Mouse (Mus musculus) embryo, embryonic 9.5 days (tissue): Measurements from ENCODE around the gene Luzp1.

ENCODE experiments used
- DNase-seq: peaks from one replicate; pipeline ENCODE4 v3.0.0-alpha.2; 2017; ENCODE audit errors: extremely low spot score

The Luzp1 gene

DNA sequence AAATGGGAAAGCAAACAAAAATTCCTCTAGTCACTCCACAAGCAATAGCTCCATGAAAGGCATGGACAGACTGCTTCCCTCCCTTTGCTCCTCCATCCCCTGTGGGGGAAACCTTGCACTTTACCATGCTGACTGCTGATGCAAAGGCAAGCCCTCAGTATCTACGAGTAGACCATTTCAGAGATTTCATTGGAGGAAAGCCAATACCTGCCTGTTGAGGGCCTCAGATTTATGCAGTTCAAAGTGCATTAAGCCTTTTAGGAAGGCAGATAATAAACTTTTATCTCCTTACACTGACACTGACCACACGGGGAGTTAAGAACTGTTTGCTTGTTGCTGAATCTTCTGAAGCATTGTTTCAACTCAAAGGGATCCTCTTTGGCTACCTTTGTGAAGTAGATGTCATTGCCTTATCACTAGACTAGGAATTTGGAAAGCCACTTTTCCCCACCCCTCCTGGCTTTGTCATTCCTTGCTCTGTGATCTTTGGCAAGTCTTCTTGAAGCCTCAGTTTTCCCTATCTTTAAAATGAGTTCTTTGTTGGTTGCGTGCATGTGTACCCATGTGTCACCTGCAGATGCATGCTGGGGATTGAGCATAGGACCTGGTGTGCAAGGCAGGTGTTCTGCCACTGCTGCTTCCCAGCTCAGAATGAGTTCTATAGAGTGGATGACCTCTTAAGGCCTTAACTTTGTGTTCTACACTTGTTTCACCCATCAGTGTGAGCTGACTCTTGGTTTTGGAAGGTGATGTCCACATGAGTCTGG, 76.9 kb downstream of the Luzp1 start:
- DNase-seq, result no peak

DNA sequence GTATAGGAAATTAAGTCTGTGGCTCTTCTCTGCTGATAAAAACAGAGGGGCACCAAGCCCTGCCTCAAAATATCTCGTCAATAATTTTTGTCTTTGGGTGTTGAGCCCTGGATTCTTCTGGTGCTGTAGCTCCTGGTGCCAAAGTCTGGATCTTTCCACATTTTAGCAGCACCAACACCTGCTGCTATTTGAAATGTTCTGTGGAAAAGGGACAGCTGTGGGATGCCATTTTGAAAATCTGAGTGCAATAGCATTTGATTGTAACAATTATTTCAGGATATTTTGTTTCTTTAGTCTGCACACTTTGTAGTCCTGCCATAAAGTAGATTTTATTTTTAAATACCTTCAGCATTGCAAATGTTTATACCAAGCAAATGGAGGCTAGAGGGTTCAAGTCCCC, 78.2 kb downstream of the Luzp1 start:
- no peak for DNase-seq

DNA sequence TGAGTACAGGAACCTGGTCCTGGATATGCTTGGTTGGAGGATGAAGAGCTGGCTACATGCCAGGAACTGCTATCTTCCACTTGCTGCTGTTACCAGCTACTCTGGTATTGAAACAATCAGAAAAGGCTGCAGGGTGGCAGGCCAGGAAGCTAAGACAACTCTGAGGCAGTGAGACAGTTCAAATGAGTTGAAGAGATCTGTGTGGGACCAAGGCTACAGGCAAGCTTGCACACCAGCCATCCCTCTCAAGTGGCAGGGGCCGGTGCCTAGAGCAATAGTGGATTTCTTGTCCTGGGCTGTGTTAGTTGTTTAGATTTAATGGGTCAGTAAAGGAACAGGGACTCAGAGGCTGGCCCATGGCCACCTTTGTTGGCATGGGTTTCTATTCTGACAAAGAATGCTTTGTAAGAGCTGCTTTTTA, 78.8 kb downstream of the Luzp1 start:
- no peak for DNase-seq

DNA sequence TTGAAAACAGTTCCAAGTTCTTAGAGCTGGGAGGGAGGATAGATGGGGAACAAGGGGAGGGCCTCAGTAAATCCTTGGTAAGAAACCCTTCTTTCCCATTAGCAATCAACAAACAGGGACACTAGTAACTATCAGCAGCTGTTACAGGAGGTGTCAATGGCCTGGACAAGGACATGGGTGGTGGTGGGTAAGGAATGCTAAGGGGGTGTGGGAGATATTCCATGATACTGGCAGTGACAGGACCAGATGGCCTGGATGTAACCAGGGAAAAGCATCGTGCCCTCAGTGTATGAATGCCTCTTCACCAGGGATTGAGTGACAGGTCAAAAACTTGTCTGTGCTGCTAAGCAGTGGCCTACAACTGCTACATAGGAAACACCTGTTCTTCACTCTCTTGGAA, 83.5 kb downstream of the Luzp1 start:
- DNase-seq, result no peak

DNA sequence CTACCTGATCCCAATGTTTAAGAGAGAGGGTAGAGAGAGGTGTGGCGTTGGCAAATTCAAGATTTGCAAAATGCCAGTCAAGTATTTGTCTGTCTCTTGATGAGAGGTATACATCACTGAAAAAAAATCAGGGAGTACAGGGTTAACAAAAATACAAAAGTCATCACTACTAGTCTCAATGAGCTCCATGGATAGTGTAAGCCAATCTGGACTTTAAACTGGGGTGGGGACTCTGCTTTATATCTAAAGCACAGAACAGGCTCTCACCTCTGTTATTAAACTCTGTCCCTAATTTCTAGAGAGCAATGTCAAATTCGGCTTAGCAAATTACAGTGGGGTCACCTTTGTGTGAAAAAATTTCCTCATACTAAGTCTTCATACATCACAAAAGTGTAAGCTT, 88.1 kb downstream of the Luzp1 start:
- DNase-seq, result no peak

DNA sequence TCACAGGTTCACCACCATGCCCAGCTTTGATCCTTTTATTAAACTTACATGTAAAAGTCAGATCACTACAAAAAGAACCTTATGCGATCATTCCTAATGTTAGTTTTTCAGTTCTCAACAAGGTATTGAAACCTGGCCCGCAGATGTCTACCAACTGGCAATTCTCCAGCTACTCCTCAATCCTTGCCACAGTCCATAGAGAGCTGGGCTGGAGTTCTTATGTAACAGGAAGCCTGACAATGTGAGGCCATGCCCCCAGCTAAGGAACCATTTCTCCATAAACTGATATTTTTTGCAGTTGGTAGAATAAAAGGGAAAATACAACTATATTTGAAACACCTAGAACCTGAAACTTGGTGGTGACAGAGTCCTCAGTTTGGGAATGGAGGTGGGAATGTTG, 90.1 kb downstream of the Luzp1 start:
- no peak for DNase-seq

DNA sequence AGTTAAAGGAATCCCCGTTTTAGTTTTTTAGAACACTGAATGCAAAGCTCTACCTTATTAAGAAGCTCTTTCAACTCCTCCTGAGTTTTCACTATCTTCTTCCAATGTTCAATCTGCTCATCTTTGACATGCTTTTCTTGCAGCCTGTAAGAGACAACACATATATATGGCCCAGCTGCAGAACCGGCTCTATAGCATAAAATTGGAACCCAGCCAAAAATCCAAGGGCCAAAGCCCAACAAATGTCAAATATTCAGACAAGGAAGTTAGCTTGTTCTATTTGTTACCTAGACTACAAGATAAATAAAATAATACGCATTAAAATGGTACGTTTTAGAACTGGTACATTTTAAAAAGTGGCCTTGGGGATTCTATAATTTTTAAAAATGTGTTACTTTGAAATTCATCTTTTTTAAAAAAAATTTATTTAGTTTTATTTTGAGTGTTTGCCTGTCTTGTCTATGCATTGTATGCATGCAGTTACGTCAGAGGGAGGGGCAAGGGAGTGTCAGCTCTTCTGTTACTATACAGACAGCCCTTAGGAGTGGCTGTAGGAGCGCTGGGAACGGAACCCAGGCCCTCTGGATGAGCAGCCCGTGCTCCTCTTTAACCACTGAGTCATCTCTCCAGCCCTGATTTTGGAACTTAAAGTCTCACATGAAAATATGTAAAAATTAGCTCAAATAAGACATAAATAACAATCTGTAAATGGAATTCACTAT, 90.9 kb downstream of the Luzp1 start:
- no peak for DNase-seq

DNA sequence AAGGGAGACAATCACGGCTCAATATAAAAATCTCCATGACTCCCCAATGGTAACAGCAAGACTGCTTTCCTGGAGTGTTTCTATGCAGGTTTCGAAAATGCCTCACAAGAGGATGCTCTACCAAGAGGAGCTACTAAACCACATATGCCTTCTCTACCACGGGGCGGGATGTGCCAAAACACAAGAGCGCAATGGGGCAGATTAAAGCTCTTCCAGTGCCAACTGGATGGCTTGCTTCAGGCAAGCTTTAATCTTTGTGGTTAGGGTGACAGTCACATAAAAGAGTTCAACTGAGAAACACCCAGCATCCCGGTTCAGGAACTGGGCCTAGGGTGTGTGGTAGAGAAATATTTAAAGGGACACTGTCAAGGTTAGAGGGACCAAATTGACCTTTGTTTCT, 93.2 kb downstream of the Luzp1 start:
- DNase-seq, result no peak

DNA sequence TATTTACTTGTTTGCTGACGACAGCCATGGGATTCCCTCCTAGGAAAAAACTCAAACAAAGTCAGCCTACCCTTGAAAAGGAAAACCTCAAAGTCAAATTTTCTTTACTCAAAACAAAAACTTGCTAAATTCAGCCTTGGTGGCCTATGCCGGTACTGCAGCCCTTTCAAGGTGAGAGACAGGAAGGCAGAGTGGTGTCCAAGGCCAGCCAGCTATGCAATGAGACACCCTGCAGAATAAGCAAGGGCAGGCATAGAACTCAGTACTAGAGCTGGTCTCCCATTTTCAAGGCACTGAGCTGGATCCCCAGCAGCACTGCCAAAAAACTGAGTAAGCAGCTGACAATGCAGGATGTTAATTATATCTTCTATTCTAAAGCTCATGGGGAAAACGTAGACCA, 99.1 kb downstream of the Luzp1 start:
- DNase-seq, result no peak

DNA sequence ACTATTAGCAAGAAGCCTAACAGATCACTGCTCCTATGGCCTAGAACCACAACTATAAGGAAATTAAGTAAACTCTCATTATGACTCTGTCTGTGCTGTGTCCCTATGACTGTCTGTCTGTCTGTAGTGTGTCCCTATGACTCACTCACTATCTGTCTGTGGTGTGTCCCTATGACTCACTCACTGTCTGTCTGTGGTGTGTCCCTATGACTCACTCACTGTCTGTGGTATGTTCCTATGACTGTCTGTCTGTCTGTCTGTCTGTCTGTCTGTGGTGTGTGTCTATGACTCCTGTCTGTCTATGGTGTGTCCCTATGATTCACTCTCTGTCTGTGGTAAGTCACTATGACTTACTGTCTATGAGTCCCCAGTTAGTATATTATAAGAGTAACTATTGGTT, 100.4 kb downstream of the Luzp1 start:
- DNase-seq, result no peak

DNA sequence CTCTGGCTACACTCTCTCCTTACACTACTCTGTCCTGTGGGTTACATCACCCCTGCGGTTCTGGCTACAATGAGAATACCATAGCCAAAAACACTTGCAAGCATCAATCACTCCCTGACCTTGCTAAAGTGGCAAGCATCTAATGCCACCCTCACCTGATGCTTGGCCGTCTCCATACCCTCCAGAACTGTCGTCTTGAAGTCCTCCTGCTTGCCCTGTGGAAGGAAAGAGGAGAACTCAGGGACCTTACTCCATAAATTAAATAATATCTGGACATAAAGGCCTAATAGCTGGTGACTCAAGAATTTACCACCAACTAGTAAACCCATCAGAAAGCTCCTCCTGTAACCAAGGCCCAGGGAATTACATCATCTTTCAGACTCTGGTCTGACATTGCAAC, 112.3 kb downstream of the Luzp1 start:
- DNase-seq, result no peak

DNA sequence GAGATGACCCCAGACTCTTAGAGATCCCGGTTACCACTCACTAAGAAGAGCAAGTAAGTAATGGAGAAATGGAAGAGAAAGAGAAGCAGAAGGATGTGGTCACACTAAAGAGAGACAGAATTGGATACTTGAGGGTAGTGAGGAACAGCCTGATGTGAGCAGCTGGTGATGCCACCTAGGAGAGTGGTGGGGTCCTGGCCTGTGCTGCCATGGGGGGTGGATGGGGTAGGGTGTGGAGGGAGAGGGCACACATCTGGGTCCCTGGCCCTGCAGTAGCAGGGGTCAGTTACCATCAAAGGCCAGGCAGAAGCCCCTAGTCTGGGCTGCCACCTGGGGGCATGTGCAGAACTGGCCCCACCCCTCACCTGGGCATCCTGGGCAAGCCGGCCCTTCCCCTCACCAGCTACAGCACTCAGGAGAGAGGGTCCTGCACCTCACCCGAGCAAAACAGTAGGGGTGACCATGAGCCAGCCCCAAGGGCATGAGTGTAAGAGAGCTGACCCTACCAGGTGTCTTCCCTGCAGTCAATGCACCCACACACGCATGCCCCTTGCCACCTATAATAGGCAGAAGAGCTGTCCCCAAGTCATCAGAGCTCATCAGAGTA, 117.8 kb downstream of the Luzp1 start:
- no peak for DNase-seq

DNA sequence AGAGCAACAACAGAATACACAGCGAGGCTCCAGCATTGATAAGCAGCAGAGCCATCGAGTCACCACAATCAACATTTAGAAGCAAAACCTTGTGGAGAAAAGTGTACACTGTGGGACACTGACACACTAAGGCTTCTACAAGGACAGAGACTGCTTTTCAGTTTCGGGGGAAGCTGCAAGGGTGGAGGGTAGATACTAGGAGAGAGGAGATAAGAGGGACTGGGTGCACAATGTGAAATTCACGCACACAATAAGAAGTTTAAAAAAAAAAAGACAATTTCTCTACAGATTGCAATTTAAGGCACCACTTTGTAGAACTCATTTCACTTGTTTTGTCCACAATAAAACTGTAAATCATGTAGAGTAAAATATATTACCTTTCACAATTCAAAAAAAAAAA, 118.4 kb downstream of the Luzp1 start:
- DNase-seq, result no peak

DNA sequence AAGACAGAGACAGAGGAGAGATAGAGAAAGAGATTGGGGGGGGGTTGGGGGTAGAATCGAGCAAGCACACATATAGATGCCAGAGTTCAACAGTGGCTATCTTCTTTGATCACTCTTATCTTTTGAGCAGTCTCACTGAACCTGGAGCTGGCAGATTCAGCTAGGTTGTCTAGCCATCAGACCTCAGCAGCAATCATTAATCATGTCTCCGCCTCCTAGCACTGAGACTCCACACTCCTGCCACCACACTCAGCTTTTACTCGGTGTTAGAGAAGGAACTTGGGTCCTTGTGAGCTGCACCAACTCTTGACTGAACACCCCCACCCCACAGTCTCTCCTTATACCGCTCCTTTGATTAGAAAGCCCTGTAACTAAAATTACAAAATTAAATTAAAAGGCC, 122.5 kb downstream of the Luzp1 start:
- DNase-seq, result no peak

DNA sequence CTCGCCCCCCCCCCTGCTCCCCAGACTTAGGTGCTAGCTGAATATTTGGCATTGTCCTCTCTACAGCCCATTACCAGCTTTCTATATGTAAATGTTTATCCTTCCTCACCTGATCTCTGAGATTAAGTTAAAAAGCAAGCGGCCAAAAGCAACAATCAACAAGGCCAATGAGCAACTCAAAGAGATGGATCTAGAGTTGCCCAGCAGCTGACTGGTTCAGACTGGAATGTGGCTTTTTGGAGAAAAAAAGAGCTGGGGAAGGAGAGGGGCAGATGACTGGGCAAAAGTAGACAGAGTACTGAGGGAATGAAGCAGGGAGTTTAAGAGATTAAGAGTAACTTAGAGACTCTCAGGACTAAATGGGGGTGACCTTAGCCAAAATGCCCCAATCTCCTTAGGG, 124.4 kb downstream of the Luzp1 start:
- DNase-seq, result no peak

DNA sequence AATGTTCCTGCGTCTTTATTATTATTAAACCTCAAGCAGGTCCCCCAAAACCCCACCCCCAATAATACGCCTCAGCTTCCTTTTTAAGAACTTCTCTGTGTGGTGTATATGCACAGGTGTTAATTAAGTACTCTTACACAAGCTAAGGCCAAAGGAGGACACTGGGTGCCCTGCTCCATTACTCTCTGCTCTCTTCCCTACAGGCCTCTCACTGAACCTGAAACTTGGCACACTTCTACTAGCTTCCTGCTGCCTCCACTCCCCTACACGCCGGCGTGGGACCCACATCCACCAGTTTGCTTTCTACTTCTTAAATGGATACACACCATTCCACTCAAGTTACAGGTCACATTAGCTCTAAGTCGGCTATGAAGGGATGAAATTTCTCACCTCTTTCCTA, 125.7 kb downstream of the Luzp1 start:
- DNase-seq, result no peak

DNA sequence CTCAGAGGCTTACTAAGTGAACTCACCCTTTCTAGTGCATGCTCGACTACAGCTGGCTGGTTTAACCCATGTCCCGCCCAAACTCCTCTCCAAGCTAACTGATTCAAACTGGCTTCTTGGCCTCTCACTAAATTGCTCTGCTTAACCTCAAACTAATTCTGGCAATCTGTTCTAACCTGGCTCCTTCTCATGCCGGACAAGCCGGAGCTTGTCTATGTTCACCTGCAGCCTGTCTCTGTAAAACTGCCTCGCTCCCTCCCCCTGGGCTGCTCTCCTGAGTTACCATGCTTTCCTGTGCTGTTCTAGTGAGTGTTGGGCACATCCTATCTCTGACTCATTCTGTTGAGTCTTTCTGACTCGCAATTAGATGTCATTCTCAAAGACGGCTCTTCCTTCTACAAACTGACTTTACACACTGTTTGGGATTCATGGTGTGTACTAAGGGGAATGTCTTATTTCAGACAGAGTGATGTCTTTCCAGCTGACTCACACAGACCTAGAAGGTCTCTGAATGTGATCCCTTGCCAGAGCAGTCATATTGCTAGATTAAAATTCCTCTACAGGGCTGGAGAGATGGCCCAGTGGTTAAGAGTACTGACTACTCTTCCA, 128.8 kb downstream of the Luzp1 start:
- DNase-seq, result no peak

DNA sequence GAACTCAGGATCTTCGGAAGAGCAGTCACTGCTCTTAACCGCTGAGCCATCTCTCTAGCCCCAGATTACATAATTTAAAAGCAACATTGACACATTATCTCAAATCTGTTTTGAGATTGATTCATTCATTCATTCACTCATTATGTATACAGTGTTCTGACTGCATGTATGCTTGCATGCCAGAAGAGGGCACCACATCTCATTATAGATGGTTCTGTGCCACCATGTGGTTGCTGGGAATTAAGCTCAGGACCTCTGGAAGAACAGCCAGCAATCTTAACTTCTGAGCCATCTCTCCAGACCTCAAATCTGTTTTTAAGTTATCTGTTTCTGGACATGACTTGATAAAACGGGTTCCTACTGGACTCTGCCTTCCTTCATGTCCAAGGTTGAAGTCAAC, 130.3 kb downstream of the Luzp1 start:
- DNase-seq, result no peak

DNA sequence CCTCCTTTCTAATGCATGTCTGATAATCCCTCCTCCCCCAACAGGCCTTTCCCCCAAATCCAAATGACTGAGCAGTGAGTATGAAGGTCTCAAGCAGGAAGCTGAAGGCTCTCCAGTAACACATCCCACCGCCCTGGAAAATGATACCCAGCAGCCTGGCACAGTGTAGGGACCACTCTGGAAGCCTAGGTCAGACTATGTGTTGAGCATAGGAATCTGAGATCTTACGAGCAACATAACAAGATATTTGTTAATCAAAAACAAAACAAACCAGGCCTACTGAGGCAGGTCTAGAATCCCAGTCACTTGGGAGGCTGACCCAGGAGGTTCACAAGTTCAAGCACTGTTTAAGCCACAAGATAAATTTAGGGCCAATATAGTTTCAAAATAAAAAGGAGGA, 131.0 kb downstream of the Luzp1 start:
- DNase-seq, result no peak

DNA sequence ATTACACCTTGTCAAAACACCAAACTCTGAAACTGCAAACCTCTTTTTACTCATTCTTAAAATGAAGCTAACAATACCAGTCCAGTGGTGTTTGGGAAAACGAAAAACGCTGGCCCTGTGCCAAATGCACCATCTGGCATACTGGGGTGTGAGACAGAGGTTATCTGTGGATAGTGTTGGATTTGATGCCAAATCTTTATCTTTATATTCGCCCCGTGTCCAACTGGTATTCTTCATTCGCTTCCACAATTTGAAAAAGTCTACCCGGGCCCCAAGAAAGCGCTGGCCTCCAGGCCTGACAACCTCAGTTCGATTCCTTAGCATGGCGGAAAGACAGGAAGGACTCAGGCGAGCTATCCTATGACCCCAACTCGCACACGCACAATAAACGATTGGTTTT, 131.9 kb downstream of the Luzp1 start:
- DNase-seq, result peak; percentile 41

DNA sequence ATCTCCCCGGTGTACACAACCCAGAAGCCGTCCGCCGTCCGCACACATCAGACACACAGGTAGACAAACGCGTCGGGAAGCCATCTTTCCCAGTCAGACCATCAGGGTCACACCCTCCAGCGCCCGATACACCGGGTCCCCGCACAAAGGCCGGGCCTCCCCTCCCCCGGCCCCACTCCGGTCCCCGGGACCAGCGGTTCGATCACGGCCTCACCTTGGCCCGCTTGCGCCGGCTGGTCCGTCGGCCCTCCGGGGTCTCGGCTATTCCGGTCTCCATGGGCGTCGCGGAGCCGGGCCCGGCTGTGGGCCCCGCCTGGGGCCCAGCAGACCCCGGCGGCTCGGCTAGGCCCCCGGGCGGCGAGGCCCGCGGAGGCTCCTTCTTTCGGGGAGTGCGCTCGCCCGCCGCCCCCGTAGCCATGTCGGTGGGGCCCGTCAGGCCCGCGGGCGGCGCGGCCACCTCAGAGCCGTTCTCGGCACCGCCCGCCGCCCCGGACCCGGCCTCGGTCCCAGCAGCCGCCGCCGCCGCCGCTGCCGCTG, 132.5 kb downstream of the Luzp1 start:
- peak; percentile 70 for DNase-seq

DNA sequence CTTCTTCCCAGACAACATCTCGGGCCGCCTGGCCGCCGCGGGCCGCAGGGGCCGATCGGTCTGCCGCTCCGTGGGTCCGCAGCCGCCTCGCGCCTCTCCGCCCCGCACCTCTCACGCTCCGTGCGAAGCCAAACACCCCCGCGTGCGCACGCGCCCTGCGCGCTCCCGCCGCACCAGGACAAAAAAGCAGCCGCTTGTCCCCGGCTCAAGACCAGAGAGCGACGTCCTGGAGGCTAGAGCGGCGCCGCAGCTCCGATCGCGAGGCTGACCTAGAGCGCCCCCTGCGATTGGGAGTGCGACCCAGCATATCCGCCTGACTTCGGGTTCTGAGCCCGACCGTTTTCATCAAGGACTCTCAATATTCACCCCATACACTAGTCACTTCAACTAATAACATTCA, 133.0 kb downstream of the Luzp1 start, which contains the start of gene Kdm1a:
TSS of gene Kdm1a (minus strand) at position 156 of the 400 bp plus-strand sequence.
- peak; percentile 97 for DNase-seq
